Mouse (Mus musculus): ENCODE measurements at regions not wholly inside any gene's neighbourhood (a gene's known extent, or its start where the extent isn't known, plus 50 kb on each side); places are given as distances from the start of the nearest gene placed in this dataset.

- TF ChIP-seq CTCF (IDR thresholded peaks at IDR 0.05; ENCODE audit: extremely low read depth, insufficient read depth, low read length) = no peak
- no peak for TF ChIP-seq POLR2A (IDR thresholded peaks at IDR 0.05; ENCODE audit: extremely low read depth, insufficient read depth, low read length)
These were observed 116.7 kb upstream of the Myocd start for GRCm38 (mm10) chr11:65386291-65387061.

All from cortical plate, adult 2 months (tissue).